Mouse (Mus musculus) gastrocnemius, postnatal 25 days (tissue): ENCODE results near the gene Kmt2d. TPM values are rescaled to one million over a fixed set of nuclear protein-coding genes. Genes with fewer than 3 reads are reported as not detected.
A peak's percentile ranks its signal among the peaks of the same experiment; 100 is the strongest.
"Not testable (repeated sequence)": the region's sequence is repeated elsewhere in the genome, so short reads cannot be mapped to it uniquely, and the experiment has no call there.

Experiments used
- DNase-seq: peaks from one replicate; pipeline ENCODE4 v3.0.0; 2022
- long read RNA-seq, 2 experiments: library from polyadenylated mRNA; stranded (forward); transcript quantifications; one replicate each; pipeline ENCODE4 v2.0.0; 2021
- total RNA-seq, 2 experiments: library from RNA; stranded (reverse); gene quantifications; 1 replicate in 1 of 2; 2 replicates in 1 of 2; pipeline ENCODE4 v1.2.3; 2021

Gene Kmt2d
- total RNA-seq = 10 to 100 TPM; 36.6 to 43.5 TPM
- long read RNA-seq, experiment 1, partial matches to known transcripts = 0 of 6 reads
- long read RNA-seq, experiment 1, other reads (novel, unspliced or antisense) = 6 of 6 reads
- long read RNA-seq, experiment 2, partial matches to known transcripts = 0 of 5 reads
- long read RNA-seq, experiment 2, other reads (novel, unspliced or antisense) = 5 of 5 reads

DNA sequence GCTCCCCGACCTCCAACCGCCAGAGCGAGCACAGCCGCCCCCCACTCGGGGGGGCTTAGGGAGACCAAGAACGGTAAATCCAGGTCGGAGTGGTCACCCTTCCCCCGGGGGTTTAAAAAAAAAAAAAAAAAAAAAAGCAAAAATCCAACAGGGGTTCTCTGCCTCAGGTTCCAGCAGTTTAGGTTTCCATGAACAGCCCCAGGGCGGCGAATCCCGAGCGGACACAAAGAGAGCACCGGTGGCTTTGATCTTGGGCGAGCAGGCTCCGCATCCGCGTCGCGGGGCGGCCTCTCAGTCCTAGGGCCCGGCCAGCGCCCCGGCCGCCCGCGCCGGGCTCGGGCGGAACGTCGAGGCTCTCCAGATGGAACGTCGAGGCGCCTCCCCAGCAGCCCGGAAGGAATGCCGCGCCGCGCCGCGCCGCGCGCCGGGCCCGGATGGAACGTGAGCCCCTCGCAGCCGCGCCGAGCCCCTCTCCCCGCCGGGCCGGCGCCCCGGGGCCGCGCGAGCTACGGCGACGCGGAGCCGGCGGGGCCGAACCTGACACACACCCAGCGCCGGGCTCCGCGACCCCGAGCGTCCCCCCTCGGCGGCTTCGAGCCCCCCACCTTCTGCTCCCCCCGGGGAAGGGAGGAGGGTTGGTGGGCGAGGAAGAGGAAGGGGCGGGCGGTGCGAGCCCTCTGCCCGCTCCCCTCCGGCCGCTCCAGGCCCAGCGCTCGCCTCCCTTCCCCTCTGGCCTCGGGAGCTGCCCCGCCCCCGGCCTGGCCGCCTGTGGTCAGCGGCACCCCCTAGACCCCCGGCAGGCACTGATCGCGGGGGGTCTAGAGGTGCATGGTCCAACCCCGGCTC lies at the start of gene Kmt2d:
Kmt2d (minus strand) TSS at position 135 of the 846 bp plus-strand sequence.
- DNase-seq = peak; percentile 46

DNA sequence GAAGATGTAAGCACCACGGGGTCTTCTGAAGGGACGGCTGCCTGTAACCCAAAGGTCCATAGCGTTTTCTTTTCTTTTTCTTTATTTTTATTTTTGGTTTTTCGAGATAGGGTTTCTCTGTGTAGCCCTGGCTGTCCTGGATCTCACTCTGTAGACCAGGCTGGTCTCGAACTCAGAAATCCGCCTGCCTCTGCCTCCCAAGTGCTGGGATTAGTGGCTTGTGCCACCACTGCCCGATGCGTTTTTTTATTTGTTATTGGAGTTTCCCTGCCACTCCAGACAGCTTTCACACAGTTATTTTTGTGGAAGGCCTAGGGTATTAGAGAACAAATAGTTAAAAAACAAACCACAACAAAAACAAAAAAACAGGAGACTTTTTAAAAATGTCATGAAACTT lies 47.5 kb upstream of the Kmt2d start:
- not testable (repeated sequence) for DNase-seq

GRCm38 (mm10) chr15:98917538-98918498 lies 46.8 kb upstream of the Kmt2d start, which contains the start of gene Lmbr1l:
Gene Lmbr1l, minus strand, starts transcription at chr15:98918231.
- peak; percentile 100 for DNase-seq

GRCm38 (mm10) chr15:98917091-98917490 lies 46.1 kb upstream of the Kmt2d start:
- DNase-seq = no peak

DNA sequence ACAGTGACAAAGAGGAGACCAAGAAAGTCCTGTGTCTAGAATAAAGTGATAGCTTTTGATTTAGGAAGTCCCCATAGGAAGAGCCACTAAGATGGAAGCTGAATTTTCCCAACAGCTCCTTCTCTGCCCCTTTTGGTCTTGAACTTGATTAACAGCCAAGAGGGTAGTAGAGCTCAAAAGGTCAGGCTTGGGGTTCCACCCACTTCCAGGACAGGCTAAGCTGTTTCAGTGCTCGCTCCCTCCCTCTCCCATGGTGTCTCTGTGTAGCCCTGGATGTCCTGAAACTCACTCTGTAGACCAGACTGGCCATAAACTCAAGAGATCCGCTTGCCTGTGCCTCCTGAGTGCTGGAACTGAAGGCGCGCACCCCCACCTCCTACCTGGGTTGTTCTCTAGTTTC lies 45.0 kb upstream of the Kmt2d start:
- DNase-seq = no peak

GRCm38 (mm10) chr15:98914903-98915302 lies 43.9 kb upstream of the Kmt2d start:
- DNase-seq = no peak

GRCm38 (mm10) chr15:98904692-98905091 lies 33.7 kb upstream of the Kmt2d start:
- DNase-seq = no peak

GRCm38 (mm10) chr15:98902600-98902999 lies 31.6 kb upstream of the Kmt2d start:
- DNase-seq = no peak

- no peak for DNase-seq
Measured at GRCm38 (mm10) chr15:98901530-98901929, 30.5 kb upstream of the Kmt2d start.

DNA sequence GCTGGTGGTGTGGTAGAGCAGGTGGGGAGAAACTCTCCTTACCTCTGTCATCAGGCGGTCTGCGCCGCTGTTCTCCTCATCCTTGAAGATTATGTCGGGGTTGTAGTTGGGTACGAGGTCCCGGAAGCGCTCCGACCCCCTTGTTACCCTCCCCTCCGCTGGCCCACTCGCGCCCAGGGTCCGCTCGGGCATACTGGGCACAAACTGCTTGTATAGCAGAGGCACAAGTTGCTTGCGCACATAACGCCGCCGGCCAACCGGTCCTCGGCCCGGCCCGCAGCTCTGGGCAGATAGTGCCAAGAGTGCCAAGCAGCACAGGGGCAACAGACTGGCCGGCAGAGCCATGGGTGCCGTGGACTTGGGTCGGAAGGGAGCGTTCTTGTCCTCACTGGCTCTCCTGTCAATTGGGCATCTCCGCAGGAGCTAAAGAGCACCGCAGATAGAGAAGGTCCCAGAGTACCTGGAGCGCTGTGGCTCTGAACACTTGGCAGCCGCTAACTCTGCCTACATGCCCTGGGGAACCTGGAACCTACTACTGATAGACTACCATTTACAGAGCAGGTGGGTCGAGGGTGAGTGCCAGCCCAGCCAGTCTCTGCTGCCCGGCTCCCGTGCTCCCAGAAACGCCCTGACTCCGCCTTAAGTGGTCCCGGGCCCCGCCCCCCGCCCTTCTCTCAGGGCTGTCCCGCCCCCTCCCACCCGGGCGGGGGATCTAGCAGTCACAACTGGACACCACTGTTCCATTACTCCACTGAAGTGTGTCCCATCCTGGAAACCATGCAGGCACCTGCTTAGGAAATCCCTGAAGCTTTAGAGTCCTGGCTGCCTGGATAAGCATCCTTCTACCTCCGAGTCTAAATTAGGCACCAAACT lies 27.2 kb upstream of the Kmt2d start, which contains the start of gene Dhh:
Dhh (minus strand) TSS at position 613 of the 873 bp plus-strand sequence.
- no peak for DNase-seq

DNA sequence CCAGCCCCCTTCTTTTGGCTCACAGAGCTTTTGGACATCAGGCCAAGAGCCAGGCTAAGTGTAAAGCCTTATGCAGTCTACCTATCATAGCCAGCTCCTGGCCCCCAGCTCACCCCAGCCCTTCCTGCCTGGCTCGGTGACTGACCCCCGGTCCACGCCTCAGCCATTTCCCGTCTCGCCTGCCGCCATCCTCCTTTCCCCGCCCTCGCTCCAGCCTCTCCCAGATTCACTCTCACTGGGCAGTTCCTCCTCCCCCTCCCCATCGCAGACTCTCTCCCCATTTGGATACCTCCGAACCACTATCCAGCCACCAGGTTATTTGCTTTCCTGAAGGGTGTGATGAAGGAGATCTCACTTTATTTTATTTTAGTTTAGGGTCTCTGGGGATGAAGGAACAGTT lies 26.5 kb upstream of the Kmt2d start:
- no peak for DNase-seq

GRCm38 (mm10) chr15:98895635-98896589 lies 24.9 kb upstream of the Kmt2d start:
- no peak for DNase-seq

GRCm38 (mm10) chr15:98894746-98895634 lies 24.0 kb upstream of the Kmt2d start:
- DNase-seq = no peak

GRCm38 (mm10) chr15:98893940-98894745 lies 23.1 kb upstream of the Kmt2d start, which contains the start of gene Rhebl1:
Gene Rhebl1, minus strand, starts transcription at chr15:98894540.
- no peak for DNase-seq

GRCm38 (mm10) chr15:98893036-98893435 lies 22.0 kb upstream of the Kmt2d start:
- no peak for DNase-seq

DNA sequence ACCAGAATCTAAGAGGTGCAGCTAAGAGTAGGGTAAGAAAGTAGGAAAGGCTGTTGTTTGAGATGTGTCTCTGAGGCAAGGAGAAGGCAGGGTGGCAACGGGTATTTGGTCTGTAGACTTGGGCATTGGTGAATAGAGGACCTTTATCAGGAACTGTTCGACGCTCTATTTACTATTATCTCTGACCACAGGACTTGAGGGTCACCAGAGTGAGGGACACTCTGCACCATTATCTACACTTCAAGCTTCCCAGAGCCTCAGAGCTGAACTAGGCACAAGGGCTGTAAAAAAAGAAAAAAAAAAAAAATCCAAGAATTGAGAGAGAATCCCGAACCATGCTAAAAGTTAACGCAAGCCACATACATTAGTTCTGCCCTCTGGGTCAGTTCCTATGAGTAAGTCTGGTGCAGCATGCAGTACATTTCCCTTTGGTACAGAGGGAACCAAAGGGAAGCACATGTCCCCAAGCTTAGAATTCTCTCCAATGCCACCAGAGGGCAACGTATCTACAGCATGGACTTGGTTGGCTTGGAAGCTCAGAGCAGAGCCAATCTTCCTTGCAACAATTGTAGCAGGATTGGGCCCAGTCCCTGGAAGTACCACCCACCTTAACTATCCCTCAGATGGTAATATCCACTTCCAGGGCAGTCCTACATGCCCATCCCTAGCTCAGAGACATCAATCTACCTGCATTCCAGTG lies 21.1 kb upstream of the Kmt2d start:
- DNase-seq = peak; percentile 28

- no peak for DNase-seq
Measured at GRCm38 (mm10) chr15:98891198-98891742, 20.3 kb upstream of the Kmt2d start.
